Mouse (Mus musculus) liver, postnatal 0 days (tissue): ENCODE measurements at regions not wholly inside any gene's neighbourhood (a gene's known extent, or its start where the extent isn't known, plus 50 kb on each side); places are given as distances from the start of the nearest gene placed in this dataset.

Experiments used
- CTCF ChIP-seq: sonication (generic); IDR thresholded peaks from 2 replicates; pipeline ENCODE4 v1.5.1; 2016; ENCODE audit warnings: antibody characterized with exemption, low read depth
- EP300 ChIP-seq: IDR thresholded peaks from 2 replicates; pipeline ENCODE4 v1.6.1; 2016; ENCODE audit warnings: antibody characterized with exemption, low read depth, mild to moderate bottlenecking

GRCm38 (mm10) chr9:117959845-117960244 is 80.5 kb upstream of the Azi2 start:
- TF ChIP-seq EP300 (no peak), CTCF (no peak)
